Mouse (Mus musculus) E14TG2a.4 (cell line): Measurements from ENCODE around the gene Smarcb1.

Experiments used
- CTCF ChIP-seq: conservative IDR thresholded peaks from 2 replicates; pipeline ENCODE4 v1.5.1; 2014; ENCODE audit warnings: low read length
- NANOG ChIP-seq: IDR thresholded peaks from 2 replicates; pipeline ENCODE4 v1.6.1; 2014; ENCODE audit warnings: borderline replicate concordance, low read length, mixed read lengths
- POU5F1 ChIP-seq: IDR thresholded peaks from 2 replicates; pipeline ENCODE4 v1.6.1; 2014; ENCODE audit warnings: low read length, borderline replicate concordance

DNA sequence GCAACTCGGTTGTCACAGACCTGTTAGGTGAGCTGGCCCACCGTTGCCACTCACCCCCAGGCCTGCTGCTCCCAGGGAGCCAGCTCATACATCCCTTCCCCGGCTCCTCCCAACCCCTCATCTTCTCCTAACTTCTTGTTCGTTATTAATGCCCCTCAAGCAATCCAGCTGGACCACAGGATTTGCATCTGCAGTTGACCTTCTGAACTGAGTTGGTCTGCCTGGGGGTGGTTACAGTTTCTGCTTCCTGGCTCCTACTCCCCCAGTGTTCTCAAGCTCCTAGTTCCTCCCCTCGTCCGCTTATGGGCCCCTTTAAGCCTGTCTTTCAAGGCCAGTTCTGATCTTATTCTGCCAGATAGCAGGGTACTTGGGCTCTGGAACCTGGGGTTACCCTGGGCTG lies 26.8 kb downstream of the Smarcb1 start:
- TF ChIP-seq CTCF (no peak), POU5F1 (no peak), NANOG (no peak)
